Mouse (Mus musculus): Measurements from ENCODE around the gene Zfp276. TPM values are rescaled to one million over a fixed set of nuclear protein-coding genes. Genes with fewer than 3 reads are reported as not detected.
"Not testable (repeated sequence)": the region's sequence is repeated elsewhere in the genome, so short reads cannot be mapped to it uniquely, and the experiment has no call there.

Gene Zfp276
- polyA plus RNA-seq, 2 experiments = 19.9 to 44.2 TPM

GRCm38 (mm10) chr8:123280302-123281094 lies 26.5 kb downstream of the Zfp276 start:
- Histone ChIP-seq H3K9ac (ENCODE audit: low read depth, low read length, severe bottlenecking) (no peak overlapping the region), H3K4me2 (replicated peaks; ENCODE audit: low read depth, low read length, severe bottlenecking) (no peak overlapping the region), H3K4me3 (replicated peaks; ENCODE audit: low read length) (no peak overlapping the region), H3K27me3 (ENCODE audit: control insufficient read depth, insufficient read depth, low read length) (no peaks in the 10 kb centered on the region), H3K36me3 (ENCODE audit: control insufficient read depth, insufficient read depth, low read length) (peaks cover 15% of the 10 kb centered on the region; the same call in 1 of the 2 replicates), H3K27ac (replicated peaks; ENCODE audit: low read depth, low read length) (no peak overlapping the region), H3K4me1 (ENCODE audit: control insufficient read depth, insufficient read depth, low read length) (no peaks in the 10 kb centered on the region), H3K9me3 (ENCODE audit: control insufficient read depth, low read length) (no peaks in the 10 kb centered on the region)
- ATAC-seq (ENCODE audit: low FRiP score, low read depth) (no peak), DNase-seq (ENCODE audit: low spot score) (no peak)
- no peak for TF ChIP-seq POLR2A (IDR thresholded peaks at IDR 0.05; ENCODE audit: borderline replicate concordance, extremely low read depth, insufficient read depth, insufficient read length)
- 84% methylated on average over 13 of the region's 13 CpGs for WGBS

GRCm38 (mm10) chr8:123282994-123283393 lies 29.0 kb downstream of the Zfp276 start:
- not testable (repeated sequence) for ATAC-seq (ENCODE audit: low FRiP score, low read depth); H3K27ac ChIP-seq (replicated peaks; ENCODE audit: low read depth, low read length); H3K4me3 ChIP-seq (replicated peaks; ENCODE audit: low read length); H3K27me3 ChIP-seq (ENCODE audit: control insufficient read depth, insufficient read depth, low read length); H3K4me1 ChIP-seq (ENCODE audit: control insufficient read depth, insufficient read depth, low read length); H3K9ac ChIP-seq (ENCODE audit: low read depth, low read length, severe bottlenecking); H3K4me2 ChIP-seq (replicated peaks; ENCODE audit: low read depth, low read length, severe bottlenecking); H3K9me3 ChIP-seq (ENCODE audit: control insufficient read depth, low read length); DNase-seq (ENCODE audit: low spot score)
- peaks cover 22% of the 10 kb centered on the region for H3K36me3 ChIP-seq (ENCODE audit: control insufficient read depth, insufficient read depth, low read length)
- WGBS = 91% methylated on average over 5 of the region's 6 CpGs

DNA sequence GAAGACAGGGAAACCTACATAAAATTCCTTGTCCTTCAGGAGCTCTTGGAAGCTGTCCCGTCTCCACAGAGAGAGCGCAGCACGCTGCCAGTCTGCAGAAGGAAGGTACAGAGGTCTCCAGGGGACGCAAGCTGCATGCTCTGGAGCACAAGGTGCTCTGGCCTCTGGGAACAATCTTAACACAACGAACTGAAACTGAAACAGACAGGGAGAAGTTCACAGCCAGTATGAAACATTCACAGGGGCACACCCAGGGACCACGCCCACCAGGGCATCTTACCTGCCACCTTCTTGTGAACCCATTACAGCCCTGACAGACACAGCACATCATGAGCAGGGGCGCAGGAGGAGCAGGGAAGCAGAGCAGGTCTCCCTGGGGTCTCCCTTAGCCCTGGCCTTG lies 30.0 kb downstream of the Zfp276 start:
- Histone ChIP-seq H3K27me3 (ENCODE audit: control insufficient read depth, insufficient read depth, low read length) (no peaks in the 10 kb centered on the region), H3K4me3 (replicated peaks; ENCODE audit: low read length) (no peak overlapping the region), H3K9ac (ENCODE audit: low read depth, low read length, severe bottlenecking) (no peak overlapping the region), H3K36me3 (ENCODE audit: control insufficient read depth, insufficient read depth, low read length) (peaks cover 29% of the 10 kb centered on the region), H3K4me1 (ENCODE audit: control insufficient read depth, insufficient read depth, low read length) (no peaks in the 10 kb centered on the region), H3K4me2 (replicated peaks; ENCODE audit: low read depth, low read length, severe bottlenecking) (no peak overlapping the region), H3K27ac (replicated peaks; ENCODE audit: low read depth, low read length) (no peak overlapping the region), H3K9me3 (ENCODE audit: control insufficient read depth, low read length) (no peaks in the 10 kb centered on the region)
- no peak for ATAC-seq (ENCODE audit: low FRiP score, low read depth)
- TF ChIP-seq POLR2A (IDR thresholded peaks at IDR 0.05; ENCODE audit: borderline replicate concordance, extremely low read depth, insufficient read depth, insufficient read length) = no peak
- WGBS = 86% methylated on average over 7 of the region's 7 CpGs
- DNase-seq (ENCODE audit: low spot score) = no peak

GRCm38 (mm10) chr8:123284493-123284892 lies 30.5 kb downstream of the Zfp276 start:
- H3K4me2 ChIP-seq (replicated peaks; ENCODE audit: low read depth, low read length, severe bottlenecking) = no peak overlapping the region
- no peak overlapping the region for H3K4me3 ChIP-seq (replicated peaks; ENCODE audit: low read length)
- no peak overlapping the region for H3K9ac ChIP-seq (ENCODE audit: low read depth, low read length, severe bottlenecking)
- no peaks in the 10 kb centered on the region for H3K9me3 ChIP-seq (ENCODE audit: control insufficient read depth, low read length)
- no peaks in the 10 kb centered on the region for H3K4me1 ChIP-seq (ENCODE audit: control insufficient read depth, insufficient read depth, low read length)
- H3K27me3 ChIP-seq (ENCODE audit: control insufficient read depth, insufficient read depth, low read length) = no peaks in the 10 kb centered on the region
- no peak for ATAC-seq (ENCODE audit: low FRiP score, low read depth)
- TF ChIP-seq POLR2A (IDR thresholded peaks at IDR 0.05; ENCODE audit: borderline replicate concordance, extremely low read depth, insufficient read depth, insufficient read length) = no peak
- WGBS = 85% methylated on average over 5 of the region's 5 CpGs
- DNase-seq (ENCODE audit: low spot score) = no peak
- H3K36me3 ChIP-seq (ENCODE audit: control insufficient read depth, insufficient read depth, low read length) = peaks cover 30% of the 10 kb centered on the region
- no peak overlapping the region for H3K27ac ChIP-seq (replicated peaks; ENCODE audit: low read depth, low read length)

DNA sequence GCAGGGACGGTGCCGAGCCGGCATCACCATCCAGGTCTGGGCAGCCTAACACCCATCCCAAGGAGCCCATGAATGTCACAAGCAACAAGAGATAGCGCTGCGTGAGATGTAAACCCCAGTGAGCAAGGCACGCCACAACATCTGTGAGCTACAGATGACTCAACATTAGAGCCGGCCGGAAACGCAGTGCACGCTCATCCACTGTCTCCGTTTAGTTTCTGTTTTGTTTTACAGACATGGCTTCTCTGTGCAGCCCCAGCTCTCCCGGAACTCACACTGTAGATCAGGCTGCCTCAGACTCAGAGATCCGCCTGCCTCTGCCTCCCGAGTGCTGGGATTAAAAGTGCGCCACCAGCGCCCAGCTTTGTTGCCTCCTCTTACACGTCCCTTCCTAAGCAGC lies 33.4 kb downstream of the Zfp276 start:
- no peaks in the 10 kb centered on the region for H3K27me3 ChIP-seq (ENCODE audit: control insufficient read depth, insufficient read depth, low read length)
- ATAC-seq (ENCODE audit: low FRiP score, low read depth) (no peak), DNase-seq (ENCODE audit: low spot score) (no peak)
- no peak overlapping the region for H3K4me3 ChIP-seq (replicated peaks; ENCODE audit: low read length)
- no peak for TF ChIP-seq POLR2A (IDR thresholded peaks at IDR 0.05; ENCODE audit: borderline replicate concordance, extremely low read depth, insufficient read depth, insufficient read length)
- no peak overlapping the region for H3K9ac ChIP-seq (ENCODE audit: low read depth, low read length, severe bottlenecking)
- 95% methylated on average over 17 of the region's 17 CpGs for WGBS
- no peak overlapping the region for H3K4me2 ChIP-seq (replicated peaks; ENCODE audit: low read depth, low read length, severe bottlenecking)
- H3K27ac ChIP-seq (replicated peaks; ENCODE audit: low read depth, low read length) = no peak overlapping the region
- H3K36me3 ChIP-seq (ENCODE audit: control insufficient read depth, insufficient read depth, low read length) = peaks cover 30% of the 10 kb centered on the region
- no peaks in the 10 kb centered on the region for H3K4me1 ChIP-seq (ENCODE audit: control insufficient read depth, insufficient read depth, low read length)
- H3K9me3 ChIP-seq (ENCODE audit: control insufficient read depth, low read length) = no peaks in the 10 kb centered on the region
